Mouse (Mus musculus): ENCODE measurements at regions not wholly inside any gene's neighbourhood (a gene's known extent, or its start where the extent isn't known, plus 50 kb on each side); places are given as distances from the start of the nearest gene placed in this dataset.

- 0 out of 2 replicates have a peak, but pooled peaks have one; percentile 28 for TF ChIP-seq POLR2A (IDR thresholded peaks at IDR 0.05; ENCODE audit: borderline replicate concordance, extremely low read depth, insufficient read depth, insufficient read length, poor library complexity, severe bottlenecking)
- no peak; the same call in 1 of the 2 replicates for TF ChIP-seq CTCF (IDR thresholded peaks at IDR 0.05; ENCODE audit: borderline replicate concordance, extremely low read depth, insufficient read depth, insufficient read length)
Observed at GRCm38 (mm10) chr8:92460129-92460953, 102.9 kb downstream of the Irx5 start.

Measured in brain, embryonic 14.5 days (tissue).